Mouse (Mus musculus): ENCODE results near the gene Immp2l. TPM values are rescaled to one million over a fixed set of nuclear protein-coding genes. Genes with fewer than 3 reads are reported as not detected.

The Immp2l gene
- polyA plus RNA-seq, 1 experiment = 9.6 TPM

GRCm38 (mm10) chr12:41593401-41593800, 569.5 kb downstream of the Immp2l start:
- no peaks in the 10 kb centered on the region for H3K79me2 ChIP-seq (ENCODE audit: control insufficient read depth, insufficient read depth)
- H3K36me3 ChIP-seq (ENCODE audit: control insufficient read depth, insufficient read depth) = no peaks in the 10 kb centered on the region
- TF ChIP-seq MYOG (IDR thresholded peaks at IDR 0.05; ENCODE audit: control insufficient read depth in 1 of 3, insufficient read depth in 1 of 3, insufficient read length in 2 of 3, low read depth in 2 of 3) = no peak
- no peak for TF ChIP-seq E2F4 (IDR thresholded peaks at IDR 0.05; ENCODE audit: insufficient read depth)
- no peak for TF ChIP-seq POLR2A (IDR thresholded peaks at IDR 0.05; ENCODE audit: insufficient read length, low read depth)
- TF ChIP-seq MAX (IDR thresholded peaks at IDR 0.05; ENCODE audit: low read depth) = no peak
- TF ChIP-seq SRF (IDR thresholded peaks at IDR 0.05; ENCODE audit: control insufficient read depth, insufficient read length, low read depth) = no peak
- TF ChIP-seq MYOD1 (IDR thresholded peaks at IDR 0.05; ENCODE audit: control insufficient read depth in 1 of 3, insufficient read length in 2 of 3, low read depth in 2 of 3) = no peak
- TF ChIP-seq USF1 (IDR thresholded peaks at IDR 0.05; ENCODE audit: low read depth) = no peak
- no peak for TF ChIP-seq TCF12 (IDR thresholded peaks at IDR 0.05; ENCODE audit: insufficient read depth, poor library complexity, severe bottlenecking)
- TF ChIP-seq TCF3 (IDR thresholded peaks at IDR 0.05; ENCODE audit: insufficient read length, low read depth) = no peak
- no peak for TF ChIP-seq POLR2AphosphoS2 (IDR thresholded peaks at IDR 0.05; ENCODE audit: insufficient read length, low read depth)
- no peak for TF ChIP-seq REST (IDR thresholded peaks at IDR 0.05; ENCODE audit: insufficient read depth, insufficient read length)
- TF ChIP-seq CEBPB (IDR thresholded peaks at IDR 0.05; ENCODE audit: insufficient read depth, poor library complexity, severe bottlenecking) = no peak
- no peak overlapping the region for H3K4me3 ChIP-seq
- H3K27me3 ChIP-seq (ENCODE audit: control insufficient read depth, insufficient read depth, insufficient read length) = no peaks in the 10 kb centered on the region
- H3ac ChIP-seq (ENCODE audit: control insufficient read depth, insufficient read length) = no peak overlapping the region
- H3K4me2 ChIP-seq (ENCODE audit: low read depth) = no peak overlapping the region

GRCm38 (mm10) chr12:41594037-41594436, 570.1 kb downstream of the Immp2l start:
- Histone ChIP-seq H3K27me3 (ENCODE audit: control insufficient read depth, insufficient read depth, insufficient read length) (no peaks in the 10 kb centered on the region), H3K79me2 (ENCODE audit: control insufficient read depth, insufficient read depth) (no peaks in the 10 kb centered on the region), H3K4me3 (no peak overlapping the region), H3K36me3 (ENCODE audit: control insufficient read depth, insufficient read depth) (no peaks in the 10 kb centered on the region), H3ac (ENCODE audit: control insufficient read depth, insufficient read length) (no peak overlapping the region), H3K4me2 (ENCODE audit: low read depth) (no peak overlapping the region)
- no peak for TF ChIP-seq REST (IDR thresholded peaks at IDR 0.05; ENCODE audit: insufficient read depth, insufficient read length)
- no peak for TF ChIP-seq MYOG (IDR thresholded peaks at IDR 0.05; ENCODE audit: control insufficient read depth in 1 of 3, insufficient read depth in 1 of 3, insufficient read length in 2 of 3, low read depth in 2 of 3)
- TF ChIP-seq POLR2A (IDR thresholded peaks at IDR 0.05; ENCODE audit: insufficient read length, low read depth) = no peak
- TF ChIP-seq MYOD1 (IDR thresholded peaks at IDR 0.05; ENCODE audit: control insufficient read depth in 1 of 3, insufficient read length in 2 of 3, low read depth in 2 of 3) = no peak
- no peak for TF ChIP-seq CEBPB (IDR thresholded peaks at IDR 0.05; ENCODE audit: insufficient read depth, poor library complexity, severe bottlenecking)
- TF ChIP-seq TCF12 (IDR thresholded peaks at IDR 0.05; ENCODE audit: insufficient read depth, poor library complexity, severe bottlenecking) = no peak
- TF ChIP-seq TCF3 (IDR thresholded peaks at IDR 0.05; ENCODE audit: insufficient read length, low read depth) = no peak
- no peak for TF ChIP-seq MAX (IDR thresholded peaks at IDR 0.05; ENCODE audit: low read depth)
- no peak for TF ChIP-seq USF1 (IDR thresholded peaks at IDR 0.05; ENCODE audit: low read depth)
- no peak for TF ChIP-seq SRF (IDR thresholded peaks at IDR 0.05; ENCODE audit: control insufficient read depth, insufficient read length, low read depth)
- TF ChIP-seq E2F4 (IDR thresholded peaks at IDR 0.05; ENCODE audit: insufficient read depth) = no peak
- no peak for TF ChIP-seq POLR2AphosphoS2 (IDR thresholded peaks at IDR 0.05; ENCODE audit: insufficient read length, low read depth)

- Histone ChIP-seq H3K4me2 (ENCODE audit: low read depth) (no peak overlapping the region), H3K27me3 (ENCODE audit: control insufficient read depth, insufficient read depth, insufficient read length) (no peaks in the 10 kb centered on the region), H3K4me3 (no peak overlapping the region), H3ac (ENCODE audit: control insufficient read depth, insufficient read length) (no peak overlapping the region), H3K36me3 (ENCODE audit: control insufficient read depth, insufficient read depth) (no peaks in the 10 kb centered on the region), H3K79me2 (ENCODE audit: control insufficient read depth, insufficient read depth) (no peaks in the 10 kb centered on the region)
- TF ChIP-seq MAX (IDR thresholded peaks at IDR 0.05; ENCODE audit: low read depth) = no peak
- no peak for TF ChIP-seq USF1 (IDR thresholded peaks at IDR 0.05; ENCODE audit: low read depth)
- TF ChIP-seq CEBPB (IDR thresholded peaks at IDR 0.05; ENCODE audit: insufficient read depth, poor library complexity, severe bottlenecking) = no peak
- TF ChIP-seq TCF3 (IDR thresholded peaks at IDR 0.05; ENCODE audit: insufficient read length, low read depth) = no peak
- TF ChIP-seq TCF12 (IDR thresholded peaks at IDR 0.05; ENCODE audit: insufficient read depth, poor library complexity, severe bottlenecking) = no peak
- TF ChIP-seq MYOG (IDR thresholded peaks at IDR 0.05; ENCODE audit: control insufficient read depth in 1 of 3, insufficient read depth in 1 of 3, insufficient read length in 2 of 3, low read depth in 2 of 3) = no peak
- TF ChIP-seq SRF (IDR thresholded peaks at IDR 0.05; ENCODE audit: control insufficient read depth, insufficient read length, low read depth) = no peak
- TF ChIP-seq POLR2A (IDR thresholded peaks at IDR 0.05; ENCODE audit: insufficient read length, low read depth) = no peak
- no peak for TF ChIP-seq REST (IDR thresholded peaks at IDR 0.05; ENCODE audit: insufficient read depth, insufficient read length)
Observed at GRCm38 (mm10) chr12:41615271-41615670, 591.4 kb downstream of the Immp2l start.

- no peaks in the 10 kb centered on the region for H3K36me3 ChIP-seq (ENCODE audit: control insufficient read depth, insufficient read depth)
- H3K4me2 ChIP-seq (ENCODE audit: low read depth) = no peak overlapping the region
- H3ac ChIP-seq (ENCODE audit: control insufficient read depth, insufficient read length) = no peak overlapping the region
- TF ChIP-seq SRF (IDR thresholded peaks at IDR 0.05; ENCODE audit: control insufficient read depth, insufficient read length, low read depth) (no peak), MYOG (IDR thresholded peaks at IDR 0.05; ENCODE audit: control insufficient read depth in 1 of 3, insufficient read depth in 1 of 3, insufficient read length in 2 of 3, low read depth in 2 of 3) (no peak), E2F4 (IDR thresholded peaks at IDR 0.05; ENCODE audit: insufficient read depth) (no peak)
- H3K79me2 ChIP-seq (ENCODE audit: control insufficient read depth, insufficient read depth) = no peaks in the 10 kb centered on the region
- no peaks in the 10 kb centered on the region for H3K27me3 ChIP-seq (ENCODE audit: control insufficient read depth, insufficient read depth, insufficient read length)
- H3K4me3 ChIP-seq = no peak overlapping the region
Observed at GRCm38 (mm10) chr12:41621341-41621740, 597.5 kb downstream of the Immp2l start.

- Histone ChIP-seq H3K36me3 (ENCODE audit: control insufficient read depth, insufficient read depth) (no peaks in the 10 kb centered on the region), H3ac (ENCODE audit: control insufficient read depth, insufficient read length) (no peak overlapping the region), H3K27me3 (ENCODE audit: control insufficient read depth, insufficient read depth, insufficient read length) (no peaks in the 10 kb centered on the region), H3K4me3 (no peak overlapping the region), H3K79me2 (ENCODE audit: control insufficient read depth, insufficient read depth) (no peaks in the 10 kb centered on the region), H3K4me2 (ENCODE audit: low read depth) (no peak overlapping the region)
- TF ChIP-seq POLR2AphosphoS2 (IDR thresholded peaks at IDR 0.05; ENCODE audit: insufficient read length, low read depth) (no peak), REST (IDR thresholded peaks at IDR 0.05; ENCODE audit: insufficient read depth, insufficient read length) (no peak), USF1 (IDR thresholded peaks at IDR 0.05; ENCODE audit: low read depth) (no peak), E2F4 (IDR thresholded peaks at IDR 0.05; ENCODE audit: insufficient read depth) (no peak), SRF (IDR thresholded peaks at IDR 0.05; ENCODE audit: control insufficient read depth, insufficient read length, low read depth) (no peak), TCF3 (IDR thresholded peaks at IDR 0.05; ENCODE audit: insufficient read length, low read depth) (no peak), MAX (IDR thresholded peaks at IDR 0.05; ENCODE audit: low read depth) (no peak), TCF12 (IDR thresholded peaks at IDR 0.05; ENCODE audit: insufficient read depth, poor library complexity, severe bottlenecking) (no peak), MYOG (IDR thresholded peaks at IDR 0.05; ENCODE audit: control insufficient read depth in 1 of 3, insufficient read depth in 1 of 3, insufficient read length in 2 of 3, low read depth in 2 of 3) (no peak), POLR2A (IDR thresholded peaks at IDR 0.05; ENCODE audit: insufficient read length, low read depth) (no peak), MYOD1 (IDR thresholded peaks at IDR 0.05; ENCODE audit: control insufficient read depth in 1 of 3, insufficient read length in 2 of 3, low read depth in 2 of 3) (no peak), CEBPB (IDR thresholded peaks at IDR 0.05; ENCODE audit: insufficient read depth, poor library complexity, severe bottlenecking) (no peak)
Observed at GRCm38 (mm10) chr12:41643262-41643661, 619.4 kb downstream of the Immp2l start.

All from myocyte (in vitro differentiated cells).